Mouse (Mus musculus): ENCODE data around the gene Fgd6.

- TF ChIP-seq POLR2A (IDR thresholded peaks at IDR 0.05; ENCODE audit: insufficient read depth, low read length) (no peak), EP300 (IDR thresholded peaks at IDR 0.05; ENCODE audit: insufficient read depth, low read depth, low read length) (no peak)
These were observed 51.7 kb downstream of the Fgd6 start for GRCm38 (mm10) chr10:94087367-94088077.

Data from ES-Bruce4 (cell line).